Mouse (Mus musculus): ENCODE data around the gene Tmbim6. TPM values are rescaled to one million over a fixed set of nuclear protein-coding genes. Genes with fewer than 3 reads are reported as not detected.
A peak's percentile ranks its signal among the peaks of the same experiment; 100 is the strongest.

Tmbim6 gene
- total RNA-seq, 1 experiment: 436 TPM

DNA sequence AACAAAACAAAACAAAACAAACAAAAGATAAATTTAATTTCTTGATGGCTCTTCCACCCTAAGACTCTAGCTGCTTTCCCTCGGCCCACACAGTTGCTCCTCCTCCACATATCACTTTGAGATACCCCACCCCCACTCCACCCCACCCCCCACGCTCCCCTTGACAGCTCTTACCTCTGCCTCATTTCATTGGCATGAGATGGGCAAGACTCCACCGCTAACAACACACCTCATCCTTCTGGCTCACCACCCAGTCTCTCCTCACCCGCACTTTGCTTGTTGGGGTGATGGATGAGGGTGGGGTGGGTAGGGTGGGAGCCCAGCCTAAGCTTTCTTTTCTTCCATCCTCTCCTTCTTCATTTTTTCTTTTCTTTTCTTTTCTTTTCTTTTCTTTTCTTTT is 24.3 kb downstream of the Tmbim6 start:
- DNase-seq (ENCODE audit: low read depth, low spot score): no peak
- Histone ChIP-seq H3K36me3 (ENCODE audit: control insufficient read depth, insufficient read depth, low read length, poor library complexity, severe bottlenecking) (no peaks in the 10 kb centered on the region), H3K4me3 (ENCODE audit: insufficient read depth in 1 of 2, low read depth in 1 of 2, low read length in 2 of 2, poor library complexity in 1 of 2, severe bottlenecking in 1 of 2) (no peak overlapping the region), H3K9me3 (ENCODE audit: control insufficient read depth, insufficient read depth, low read depth, low read length) (no peaks in the 10 kb centered on the region), H3K4me1 (ENCODE audit: control insufficient read depth in 2 of 2, insufficient read depth in 2 of 2, low read length in 2 of 2, poor library complexity in 1 of 2) (peaks cover 11 to 21% of the 10 kb centered on the region in 2 experiments), H3K9ac (ENCODE audit: insufficient read depth, low read depth, low read length, poor library complexity, severe bottlenecking) (no peak overlapping the region), H3K27ac (ENCODE audit: insufficient read depth, low read depth, low read length, poor library complexity, severe bottlenecking) (no peak overlapping the region; the same call in 1 of the 2 replicates)
- in situ Hi-C loops (cut with MboI; ENCODE audit: low sequenced_read_pairs in 2 of 2, unreplicated experiment in 2 of 2): no loop called here
- no peak for TF ChIP-seq HCFC1 (IDR thresholded peaks at IDR 0.05; ENCODE audit: borderline replicate concordance, insufficient read depth, low read length)

DNA sequence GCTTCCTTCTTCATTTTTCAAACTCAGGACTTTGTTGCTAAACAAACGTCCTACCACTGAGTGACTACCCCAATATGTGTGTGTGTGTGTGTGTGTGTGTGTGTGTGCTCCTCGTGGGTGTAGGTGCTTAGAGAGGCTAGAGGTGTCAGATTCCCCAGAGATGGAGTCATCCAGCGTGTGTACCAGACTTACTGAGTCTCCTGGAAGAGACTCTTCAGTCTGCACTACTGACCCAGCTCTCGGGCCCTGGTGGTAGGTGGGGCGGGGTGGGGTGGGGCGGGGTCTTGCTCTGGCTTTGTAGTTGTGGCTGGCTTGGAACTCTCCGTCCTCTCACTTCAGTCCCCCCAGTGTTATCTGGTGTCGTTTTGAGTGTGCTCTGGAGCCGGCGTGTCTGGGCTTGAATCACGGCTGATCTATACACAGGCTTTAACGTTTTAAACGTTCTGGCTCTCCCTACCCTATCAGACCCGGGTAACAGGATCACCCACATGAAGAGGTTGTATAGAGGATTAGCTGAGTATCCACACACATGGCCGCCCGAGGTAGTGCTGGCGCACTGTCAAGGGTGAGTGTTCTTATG is 25.1 kb downstream of the Tmbim6 start:
- in situ Hi-C loops (cut with MboI; ENCODE audit: low sequenced_read_pairs in 2 of 2, unreplicated experiment in 2 of 2): no loop called here
- no peak for TF ChIP-seq MAFK (IDR thresholded peaks at IDR 0.05; ENCODE audit: insufficient read depth, low read depth, low read length)
- TF ChIP-seq CHD2 (IDR thresholded peaks at IDR 0.05; ENCODE audit: low read depth, low read length): no peak
- no peak for TF ChIP-seq ZC3H11A (IDR thresholded peaks at IDR 0.05; ENCODE audit: borderline replicate concordance, low read depth, low read length)
- TF ChIP-seq HCFC1 (IDR thresholded peaks at IDR 0.05; ENCODE audit: borderline replicate concordance, insufficient read depth, low read length): no peak
- TF ChIP-seq ZNF384 (IDR thresholded peaks at IDR 0.05; ENCODE audit: low read depth, low read length): no peak
- Histone ChIP-seq H3K27ac (ENCODE audit: insufficient read depth, low read depth, low read length, poor library complexity, severe bottlenecking) (peak overlapping the region; percentile 82), H3K4me3 (ENCODE audit: insufficient read depth in 1 of 2, low read depth in 1 of 2, low read length in 2 of 2, poor library complexity in 1 of 2, severe bottlenecking in 1 of 2) (peak overlapping the region; percentile 31 to 33; a peak in 3 of 4 replicates), H3K4me1 (ENCODE audit: control insufficient read depth in 2 of 2, insufficient read depth in 2 of 2, low read length in 2 of 2, poor library complexity in 1 of 2) (peaks cover 11 to 29% of the 10 kb centered on the region in 2 experiments), H3K9ac (ENCODE audit: insufficient read depth, low read depth, low read length, poor library complexity, severe bottlenecking) (peak overlapping the region; percentile 76), H3K9me3 (ENCODE audit: control insufficient read depth, insufficient read depth, low read depth, low read length) (no peaks in the 10 kb centered on the region), H3K36me3 (ENCODE audit: control insufficient read depth, insufficient read depth, low read length, poor library complexity, severe bottlenecking) (no peaks in the 10 kb centered on the region)
- peak; percentile 40 for DNase-seq (ENCODE audit: low read depth, low spot score)

DNA sequence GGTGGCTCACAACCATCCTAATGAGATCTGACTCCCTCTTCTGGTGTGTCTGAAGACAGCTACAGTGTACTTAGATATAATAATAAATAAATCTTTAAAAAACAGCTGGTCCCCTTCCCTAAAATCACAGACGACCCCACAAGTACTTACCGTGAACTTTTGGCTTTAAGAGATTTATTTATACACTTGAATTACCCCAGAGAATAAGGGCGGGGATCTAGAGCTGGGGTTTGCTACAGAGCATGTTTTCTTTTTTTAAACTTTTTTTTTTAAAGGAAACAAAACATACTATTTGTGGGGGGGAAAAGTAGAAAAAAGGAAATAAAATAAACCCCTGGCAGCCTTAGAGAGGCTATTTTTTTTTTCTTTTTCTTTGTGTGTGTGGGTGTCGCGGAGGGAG is 27.4 kb downstream of the Tmbim6 start:
- in situ Hi-C loops (cut with MboI; ENCODE audit: low sequenced_read_pairs in 2 of 2, unreplicated experiment in 2 of 2): no loop called here
- DNase-seq (ENCODE audit: low read depth, low spot score): no peak
- peak overlapping the region; percentile 93; the same call in 1 of the 2 replicates for H3K27ac ChIP-seq (ENCODE audit: insufficient read depth, low read depth, low read length, poor library complexity, severe bottlenecking)
- H3K36me3 ChIP-seq (ENCODE audit: control insufficient read depth, insufficient read depth, low read length, poor library complexity, severe bottlenecking): no peaks in the 10 kb centered on the region
- H3K4me1 ChIP-seq (ENCODE audit: control insufficient read depth in 2 of 2, insufficient read depth in 2 of 2, low read length in 2 of 2, poor library complexity in 1 of 2): peaks cover 11 to 31% of the 10 kb centered on the region in 2 experiments
- H3K9me3 ChIP-seq (ENCODE audit: control insufficient read depth, insufficient read depth, low read depth, low read length): no peaks in the 10 kb centered on the region
- no peak overlapping the region for H3K9ac ChIP-seq (ENCODE audit: insufficient read depth, low read depth, low read length, poor library complexity, severe bottlenecking)
- TF ChIP-seq ZC3H11A (IDR thresholded peaks at IDR 0.05; ENCODE audit: borderline replicate concordance, low read depth, low read length) (no peak), MAFK (IDR thresholded peaks at IDR 0.05; ENCODE audit: insufficient read depth, low read depth, low read length) (no peak), ZNF384 (IDR thresholded peaks at IDR 0.05; ENCODE audit: low read depth, low read length) (no peak), CHD2 (IDR thresholded peaks at IDR 0.05; ENCODE audit: low read depth, low read length) (no peak), HCFC1 (IDR thresholded peaks at IDR 0.05; ENCODE audit: borderline replicate concordance, insufficient read depth, low read length) (no peak)
- no peak overlapping the region for H3K4me3 ChIP-seq (ENCODE audit: insufficient read depth in 1 of 2, low read depth in 1 of 2, low read length in 2 of 2, poor library complexity in 1 of 2, severe bottlenecking in 1 of 2)

DNA sequence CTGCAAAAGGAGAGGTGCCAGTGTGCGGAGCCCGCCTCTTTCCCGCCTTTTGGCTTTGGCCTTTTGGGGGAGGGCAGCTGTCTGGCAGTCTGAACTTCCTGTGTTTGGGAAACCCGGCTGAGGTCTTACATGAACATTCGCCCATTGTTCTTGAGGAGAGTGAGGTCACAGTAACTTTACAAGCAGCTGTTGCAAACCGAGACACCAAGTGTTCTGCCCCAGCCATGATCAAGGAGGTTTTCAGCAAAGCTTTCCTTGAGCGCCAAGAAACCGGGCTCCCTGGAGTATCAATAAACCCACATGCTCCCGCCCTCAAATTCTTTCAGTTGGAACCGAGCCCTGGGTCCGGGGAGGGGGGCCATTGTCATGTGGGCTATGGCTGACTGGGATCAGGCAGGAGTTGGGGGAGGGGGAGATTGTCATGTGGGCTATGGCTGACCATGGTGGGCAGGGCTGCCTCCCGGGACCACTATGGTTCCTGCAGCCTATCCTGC is 27.9 kb downstream of the Tmbim6 start:
- in situ Hi-C loops (cut with MboI; ENCODE audit: low sequenced_read_pairs in 2 of 2, unreplicated experiment in 2 of 2): no loop called here
- H3K4me3 ChIP-seq (ENCODE audit: insufficient read depth in 1 of 2, low read depth in 1 of 2, low read length in 2 of 2, poor library complexity in 1 of 2, severe bottlenecking in 1 of 2): peak overlapping the region; percentile 40 to 60
- DNase-seq (ENCODE audit: low read depth, low spot score): peak; percentile 42
- H3K27ac ChIP-seq (ENCODE audit: insufficient read depth, low read depth, low read length, poor library complexity, severe bottlenecking): peak overlapping the region; percentile 93
- no peaks in the 10 kb centered on the region for H3K9me3 ChIP-seq (ENCODE audit: control insufficient read depth, insufficient read depth, low read depth, low read length)
- peak overlapping the region; percentile 61 for H3K9ac ChIP-seq (ENCODE audit: insufficient read depth, low read depth, low read length, poor library complexity, severe bottlenecking)
- H3K4me1 ChIP-seq (ENCODE audit: control insufficient read depth in 2 of 2, insufficient read depth in 2 of 2, low read length in 2 of 2, poor library complexity in 1 of 2): peaks cover 11 to 33% of the 10 kb centered on the region in 2 experiments
- 0 out of 2 replicates have a peak, but pooled peaks have one; percentile 53 for TF ChIP-seq CHD2 (IDR thresholded peaks at IDR 0.05; ENCODE audit: low read depth, low read length)
- TF ChIP-seq ZNF384 (IDR thresholded peaks at IDR 0.05; ENCODE audit: low read depth, low read length): no peak
- TF ChIP-seq ZC3H11A (IDR thresholded peaks at IDR 0.05; ENCODE audit: borderline replicate concordance, low read depth, low read length): no peak
- no peak for TF ChIP-seq HCFC1 (IDR thresholded peaks at IDR 0.05; ENCODE audit: borderline replicate concordance, insufficient read depth, low read length)
- no peaks in the 10 kb centered on the region for H3K36me3 ChIP-seq (ENCODE audit: control insufficient read depth, insufficient read depth, low read length, poor library complexity, severe bottlenecking)

Data from ES-E14 (cell line).